Mouse (Mus musculus) limb, embryonic 13.5 days (tissue): Measurements from ENCODE around the gene Efnb3. TPM values are rescaled to one million over a fixed set of nuclear protein-coding genes. Genes with fewer than 3 reads are reported as not detected.
A peak's percentile ranks its signal among the peaks of the same experiment; 100 is the strongest.

Experiments used
- ATAC-seq: fragments of 200-750 bp; cut with Nextera tagmentation; 2 replicates; pipeline ENCODE4 v1.8.0; 2017; ENCODE audit warnings: low read depth, moderate number of reproducible peaks, moderate TSS enrichment; ENCODE audit not compliant: low FRiP score
- H3K27ac ChIP-seq: fragments of 300-500 bp; sonication (generic); 2 replicates; pipeline ENCODE4 v1.5.1; 2015; ENCODE audit warnings: inconsistent platforms, mild to moderate bottlenecking, moderate library complexity
- H3K27me3 ChIP-seq: fragments of 300-500 bp; sonication (generic); 2 replicates; pipeline ENCODE4 v1.6.1; 2015; ENCODE audit warnings: mild to moderate bottlenecking, inconsistent platforms
- H3K36me3 ChIP-seq: fragments of 300-500 bp; sonication (generic); 2 replicates; pipeline ENCODE4 v1.6.1; 2015; ENCODE audit warnings: inconsistent platforms, mild to moderate bottlenecking, moderate library complexity
- H3K4me1 ChIP-seq: fragments of 300-500 bp; sonication (generic); 2 replicates; pipeline ENCODE4 v1.6.1; 2015; ENCODE audit warnings: inconsistent platforms
- H3K4me2 ChIP-seq: fragments of 300-500 bp; sonication (generic); replicated peaks from 2 replicates; pipeline ENCODE4 v1.6.1; 2015; ENCODE audit warnings: inconsistent platforms, mild to moderate bottlenecking, moderate library complexity
- H3K4me3 ChIP-seq: fragments of 300-500 bp; sonication (generic); 2 replicates; pipeline ENCODE4 v1.5.1; 2015; ENCODE audit warnings: moderate library complexity, mild to moderate bottlenecking, inconsistent platforms
- H3K9ac ChIP-seq: fragments of 300-500 bp; sonication (generic); 2 replicates; pipeline ENCODE4 v1.6.1; 2015; ENCODE audit warnings: mild to moderate bottlenecking, inconsistent platforms
- H3K9me3 ChIP-seq: fragments of 300-500 bp; sonication (generic); 2 replicates; pipeline ENCODE4 v1.6.1; 2016; ENCODE audit warnings: inconsistent platforms
- WGBS: fragments of 180-500 bp; shearing (Covaris S2); methylation state at CpG from one replicate; pipeline ENCODE4 v1.1.7; 2015; 5-methylcytosine and 5-hydroxymethylcytosine counted together
- polyA plus RNA-seq: library from polyadenylated mRNA; unstranded; fragments of >200 nt; fragmentation: Nextera tagmentation; extraction: Ambion mirVana; gene quantifications from 2 replicates; pipeline ENCODE4 v1.2.1, GENCODE M21; 2015

The Efnb3 gene
- polyA plus RNA-seq, 1 experiment from 2014 or later = 45.8 TPM

DNA sequence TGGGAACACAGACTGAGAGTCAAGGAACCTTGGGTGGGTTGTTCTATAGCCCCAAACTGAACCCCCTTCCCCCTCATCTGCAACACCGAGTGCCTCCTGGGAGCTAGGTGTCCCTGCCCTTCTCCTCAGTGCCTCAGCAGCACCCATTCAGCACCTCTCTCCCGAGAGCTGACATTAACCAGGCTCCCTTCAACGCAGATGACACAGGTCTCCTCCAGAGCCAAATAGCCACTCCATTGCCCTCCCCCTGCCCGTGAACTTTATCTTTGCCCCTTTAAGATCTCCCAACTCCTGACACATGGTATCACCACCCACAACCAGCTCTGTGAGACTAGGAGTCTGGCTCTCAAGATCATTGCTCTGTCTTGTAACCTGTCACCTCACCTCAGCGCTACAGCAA is 822 bp downstream of the Efnb3 start:
- H3K4me1 ChIP-seq = peaks cover 77% of the 10 kb centered on the region
- H3K27me3 ChIP-seq = no peaks in the 10 kb centered on the region
- no peaks in the 10 kb centered on the region for H3K9me3 ChIP-seq
- peaks cover 51% of the 10 kb centered on the region for H3K36me3 ChIP-seq
- H3K4me2 ChIP-seq = peak overlapping the region; percentile 96
- peak overlapping the region; percentile 97 for H3K9ac ChIP-seq
- H3K4me3 ChIP-seq = peak overlapping the region; percentile 81
- peak overlapping the region; percentile 92; the same call in 1 of the 2 replicates for H3K27ac ChIP-seq
- no peak for ATAC-seq
- 7% methylated on average over 5 of the region's 5 CpGs for WGBS

DNA sequence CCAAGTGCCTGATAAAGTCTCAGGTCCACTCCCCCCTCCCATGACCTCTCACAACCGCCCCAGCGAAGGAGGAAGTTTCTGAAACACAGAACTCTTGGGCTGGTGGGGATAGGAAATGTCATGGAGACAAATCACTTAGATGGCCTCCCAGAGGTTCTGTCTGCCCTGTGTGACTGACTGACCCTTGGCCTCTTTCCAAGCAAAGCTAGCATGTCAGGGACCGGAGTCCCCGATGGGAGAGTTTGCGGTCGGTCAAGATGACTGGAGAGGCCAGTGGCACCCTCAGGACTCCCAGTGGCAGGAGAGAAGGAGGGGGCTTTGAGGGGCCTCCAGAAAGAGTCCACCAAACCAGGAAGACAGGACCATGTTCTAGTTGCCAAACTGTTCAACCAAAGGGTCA is 1.2 kb downstream of the Efnb3 start:
- Histone ChIP-seq H3K36me3 (peaks cover 51% of the 10 kb centered on the region), H3K9me3 (no peaks in the 10 kb centered on the region), H3K4me2 (peak overlapping the region; percentile 96), H3K9ac (peak overlapping the region; percentile 97), H3K4me3 (peak overlapping the region; percentile 81), H3K4me1 (peaks cover 73% of the 10 kb centered on the region), H3K27me3 (no peaks in the 10 kb centered on the region), H3K27ac (no peak overlapping the region; the same call in 1 of the 2 replicates)
- WGBS = 44% methylated on average over 6 of the region's 6 CpGs
- ATAC-seq = no peak

DNA sequence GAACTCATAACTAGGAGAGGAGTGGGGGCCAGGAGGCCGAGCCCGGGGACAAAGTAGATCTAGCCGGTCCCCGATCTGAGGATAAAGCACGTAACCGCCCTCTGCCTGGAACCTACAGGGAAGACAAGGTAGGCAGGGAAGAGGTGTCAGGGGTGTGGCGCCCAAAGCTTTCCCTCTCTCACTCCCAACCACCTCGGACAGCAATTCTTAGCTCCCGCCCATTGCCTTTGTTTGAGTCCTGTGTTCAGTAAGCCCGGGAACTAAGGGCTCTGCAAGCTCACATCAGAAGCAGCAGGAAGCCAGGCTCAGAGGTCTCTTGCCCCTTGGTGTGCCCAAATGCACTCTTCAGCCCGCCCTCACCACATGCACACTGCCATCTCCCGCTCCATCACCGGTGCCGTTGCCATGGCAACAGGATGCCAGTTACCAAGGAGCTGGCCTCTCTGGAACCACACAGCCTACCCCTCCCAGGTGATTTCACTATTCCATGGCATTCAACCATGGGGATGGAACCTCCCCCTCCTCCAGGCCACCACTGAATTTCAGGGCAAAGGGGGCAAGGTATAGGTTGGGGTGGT is 2.5 kb downstream of the Efnb3 start:
- no peak overlapping the region for H3K27ac ChIP-seq
- H3K4me2 ChIP-seq = peak overlapping the region; percentile 96
- 33% methylated on average over 14 of the region's 14 CpGs for WGBS
- no peak for ATAC-seq
- no peaks in the 10 kb centered on the region for H3K9me3 ChIP-seq
- H3K4me1 ChIP-seq = peaks cover 74% of the 10 kb centered on the region
- H3K9ac ChIP-seq = peak overlapping the region; percentile 97; the same call in 1 of the 2 replicates
- peak overlapping the region; percentile 81; the same call in 1 of the 2 replicates for H3K4me3 ChIP-seq
- peaks cover 40% of the 10 kb centered on the region for H3K36me3 ChIP-seq
- H3K27me3 ChIP-seq = no peaks in the 10 kb centered on the region

DNA sequence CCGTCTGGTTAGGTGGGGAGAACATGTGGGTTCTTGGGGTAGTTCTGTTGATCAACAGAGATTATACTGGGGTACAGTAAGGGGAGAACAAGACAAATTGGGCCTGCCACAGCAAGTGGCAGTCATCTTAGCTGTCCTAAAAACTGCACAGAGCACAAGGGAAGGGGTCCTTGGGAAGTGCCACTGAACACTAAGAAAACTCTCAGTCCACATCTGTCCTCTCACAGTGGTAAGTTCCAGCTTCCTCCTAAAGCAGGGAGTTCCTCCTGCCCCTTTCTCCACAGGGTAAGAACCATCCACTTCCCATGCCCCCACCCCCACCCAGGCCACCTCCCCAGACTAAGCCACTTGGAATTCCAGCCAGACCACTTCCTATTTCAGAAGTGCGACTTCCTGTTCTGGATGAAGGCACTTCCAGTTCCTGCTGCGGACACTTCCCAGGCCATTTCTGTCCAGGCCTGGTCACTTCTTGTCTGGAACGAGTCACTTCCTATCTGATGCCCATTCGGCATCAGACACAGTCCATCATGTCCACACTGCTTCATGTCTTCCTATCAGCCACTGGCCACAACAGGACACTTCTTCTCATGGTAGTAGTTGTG is 5.4 kb downstream of the Efnb3 start:
- H3K36me3 ChIP-seq = peaks cover 30% of the 10 kb centered on the region
- ATAC-seq = no peak
- H3K4me3 ChIP-seq = no peak overlapping the region
- H3K4me1 ChIP-seq = peaks cover 52% of the 10 kb centered on the region
- no peaks in the 10 kb centered on the region for H3K9me3 ChIP-seq
- H3K9ac ChIP-seq = no peak overlapping the region
- no peak overlapping the region for H3K4me2 ChIP-seq
- H3K27me3 ChIP-seq = no peaks in the 10 kb centered on the region
- H3K27ac ChIP-seq = no peak overlapping the region; the same call in 1 of the 2 replicates
- 78% methylated on average over 5 of the region's 5 CpGs for WGBS

DNA sequence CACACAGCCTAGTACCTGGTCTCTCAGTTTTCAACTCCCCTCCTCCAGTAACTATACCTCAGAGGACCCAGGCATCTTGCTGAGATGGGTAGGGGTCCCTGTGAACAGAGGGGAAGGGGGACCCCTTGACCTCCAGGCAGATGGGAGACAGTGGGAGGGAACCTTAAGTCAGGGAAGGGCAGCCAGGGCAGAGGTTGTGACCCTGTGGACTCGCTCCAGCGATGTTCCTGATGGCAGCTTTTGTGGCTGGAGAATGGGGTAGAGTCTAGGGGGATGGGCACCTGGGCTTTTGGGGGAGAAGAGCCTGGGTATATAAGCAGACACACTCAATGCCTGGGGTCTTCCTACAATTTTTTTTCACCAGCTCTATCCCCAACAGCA is 6.7 kb downstream of the Efnb3 start:
- Histone ChIP-seq H3K27ac (no peak overlapping the region), H3K4me2 (0 out of 2 replicates have a peak overlapping the region, but pooled peaks have one; percentile 11), H3K4me3 (no peak overlapping the region), H3K9ac (no peak overlapping the region), H3K27me3 (peaks cover 9% of the 10 kb centered on the region), H3K4me1 (peaks cover 46% of the 10 kb centered on the region), H3K9me3 (no peaks in the 10 kb centered on the region), H3K36me3 (peaks cover 30% of the 10 kb centered on the region)
- no peak for ATAC-seq
- WGBS = 13% methylated on average over 2 of the region's 2 CpGs

DNA sequence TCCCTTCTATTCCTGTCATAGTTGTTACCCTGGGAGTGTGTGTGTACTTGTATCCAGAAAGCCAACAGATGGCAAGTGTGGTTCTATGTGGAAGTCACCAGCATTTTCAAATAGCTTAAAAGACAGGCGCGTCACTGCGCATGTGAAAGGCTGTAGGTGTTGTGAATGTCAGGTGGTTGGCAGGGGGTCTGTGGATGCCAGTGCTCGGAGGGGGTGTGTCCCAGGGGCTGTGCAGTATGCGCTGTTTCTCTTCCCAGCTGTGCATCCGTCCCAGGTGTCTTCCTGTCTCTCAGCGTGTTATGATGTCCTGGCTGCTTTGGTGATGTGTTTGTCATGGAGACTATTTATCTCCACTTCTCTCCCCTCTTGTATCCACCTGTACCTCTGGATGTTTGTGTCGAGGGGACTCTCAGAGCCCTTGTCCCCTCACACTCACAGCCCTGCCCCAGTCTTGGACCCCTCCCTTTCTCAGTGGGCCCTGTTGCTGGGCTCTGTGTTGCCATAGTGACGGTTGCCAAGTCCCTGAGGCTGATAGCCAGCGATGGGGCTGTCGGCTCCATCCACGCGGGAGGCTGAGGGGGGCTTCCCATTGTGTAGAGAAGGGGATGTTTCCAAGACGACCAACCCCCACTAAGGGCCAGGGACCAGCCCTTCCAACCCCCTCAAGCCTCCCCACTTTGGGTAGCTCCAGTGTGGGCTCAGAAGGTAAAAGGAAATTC is 7.2 kb downstream of the Efnb3 start:
- 0 out of 2 replicates have a peak overlapping the region, but pooled peaks have one; percentile 11 for H3K4me2 ChIP-seq
- peaks cover 30% of the 10 kb centered on the region for H3K36me3 ChIP-seq
- peaks cover 42% of the 10 kb centered on the region for H3K4me1 ChIP-seq
- H3K27ac ChIP-seq = no peak overlapping the region
- no peak overlapping the region for H3K9ac ChIP-seq
- H3K27me3 ChIP-seq = peaks cover 9% of the 10 kb centered on the region
- 27% methylated on average over 14 of the region's 14 CpGs for WGBS
- 0 out of 2 replicates have a peak, but pooled peaks have one; percentile 20 for ATAC-seq
- no peaks in the 10 kb centered on the region for H3K9me3 ChIP-seq
- no peak overlapping the region for H3K4me3 ChIP-seq

DNA sequence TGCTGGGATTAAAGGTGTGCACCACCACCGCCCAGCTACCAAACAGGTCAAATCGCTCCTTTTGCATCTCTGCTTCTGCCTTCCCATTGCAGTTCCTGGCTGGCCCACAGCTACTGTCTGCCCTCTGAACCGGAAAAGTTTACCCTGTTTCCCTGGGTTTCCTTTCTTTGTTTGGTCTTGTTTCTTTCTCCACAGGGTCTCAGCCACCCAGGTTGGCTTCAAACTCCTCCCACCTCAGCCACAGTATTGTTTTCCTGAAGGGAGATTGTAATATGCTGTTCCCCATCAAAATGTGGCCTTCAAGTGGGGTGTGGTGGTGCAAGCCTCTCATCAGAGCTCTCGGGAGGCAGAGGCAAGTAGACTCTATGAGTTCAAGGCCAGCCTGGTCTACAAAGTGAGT is 8.7 kb downstream of the Efnb3 start:
- Histone ChIP-seq H3K4me2 (no peak overlapping the region), H3K36me3 (peaks cover 22% of the 10 kb centered on the region), H3K27me3 (peaks cover 9% of the 10 kb centered on the region), H3K4me1 (peaks cover 38% of the 10 kb centered on the region), H3K9me3 (no peaks in the 10 kb centered on the region), H3K27ac (no peak overlapping the region), H3K9ac (no peak overlapping the region), H3K4me3 (no peak overlapping the region)
- ATAC-seq = no peak
- WGBS = 84% methylated on average over 4 of the region's 4 CpGs

DNA sequence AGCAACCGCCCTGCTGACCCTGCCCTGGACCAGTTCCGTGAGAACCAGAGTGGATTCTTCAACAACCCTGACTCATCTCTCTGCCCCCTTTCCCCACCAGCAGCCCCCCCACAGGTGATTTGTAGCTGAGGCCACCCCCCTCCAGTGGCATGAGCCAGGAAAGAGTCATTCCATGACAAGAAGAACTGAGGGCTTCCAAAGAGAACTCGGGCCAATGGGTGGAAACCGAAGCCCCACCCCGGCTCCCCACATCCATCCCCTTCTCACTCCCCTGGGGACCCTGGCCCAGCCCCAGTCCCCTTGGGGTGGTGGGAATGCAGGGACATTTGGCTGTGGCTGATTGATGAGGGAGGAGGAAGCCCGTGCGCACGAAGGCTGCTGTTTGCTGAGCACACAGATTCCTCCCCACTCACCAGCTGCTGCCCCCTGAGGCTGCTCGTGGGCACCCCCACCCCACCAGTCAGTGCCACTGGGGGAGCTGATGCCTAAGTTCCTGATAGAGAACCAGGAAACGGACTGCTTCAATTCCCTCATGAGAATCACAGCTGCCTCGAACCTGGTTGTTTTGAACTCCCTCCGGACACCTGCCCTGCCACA is 10.8 kb downstream of the Efnb3 start, which contains the start of gene Dnah2:
Gene Dnah2, minus strand, starts transcription at position 51 of the 597 bp plus-strand sequence.
- H3K27ac ChIP-seq = no peak within 1 kb of the TSS
- peaks cover 36% of the 10 kb centered on the region for H3K4me1 ChIP-seq
- H3K4me2 ChIP-seq = no peak within 1 kb of the TSS

DNA sequence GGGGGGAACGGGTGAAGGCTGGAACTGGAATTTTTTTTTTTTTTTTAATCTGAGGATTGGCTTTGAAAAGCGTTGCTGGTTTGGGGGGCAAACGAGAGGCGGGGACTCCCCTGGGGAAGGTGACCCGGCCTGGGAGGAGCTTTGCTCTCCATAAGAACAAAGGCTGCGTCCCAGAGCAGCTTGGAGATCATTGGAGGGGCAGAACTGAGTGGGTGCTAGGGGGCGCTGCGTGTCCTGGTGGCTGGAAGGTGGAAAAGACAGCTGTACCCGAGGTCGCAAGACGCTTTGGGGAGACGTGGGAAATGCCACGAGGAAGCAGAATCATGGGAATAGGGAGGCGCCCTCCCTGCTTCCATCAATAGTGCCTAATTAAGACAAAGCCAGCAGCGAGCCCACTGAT is 12.9 kb downstream of the Efnb3 start:
- H3K4me3 ChIP-seq = peak overlapping the region; percentile 52
- ATAC-seq = peak; percentile 52
- H3K9me3 ChIP-seq = no peaks in the 10 kb centered on the region
- peak overlapping the region; percentile 89 for H3K27ac ChIP-seq
- H3K27me3 ChIP-seq = peaks cover 9% of the 10 kb centered on the region
- no peaks in the 10 kb centered on the region for H3K36me3 ChIP-seq
- H3K9ac ChIP-seq = peak overlapping the region; percentile 70
- WGBS = 5% methylated on average over 15 of the region's 15 CpGs
- peak overlapping the region; percentile 83 for H3K4me2 ChIP-seq
- peaks cover 35% of the 10 kb centered on the region for H3K4me1 ChIP-seq

More for the DNA sequence above, 10.8 kb downstream of the Efnb3 start, which contains the start of gene Dnah2:
- ATAC-seq = no peak
- Histone ChIP-seq H3K36me3 (peaks cover 2% of the 10 kb centered on the region), H3K9ac (no peak within 1 kb of the TSS), H3K4me3 (no peak within 1 kb of the TSS), H3K9me3 (no peaks in the 10 kb centered on the region), H3K27me3 (peaks cover 9% of the 10 kb centered on the region)
- WGBS = 30% methylated on average over 12 of the region's 12 CpGs

DNA sequence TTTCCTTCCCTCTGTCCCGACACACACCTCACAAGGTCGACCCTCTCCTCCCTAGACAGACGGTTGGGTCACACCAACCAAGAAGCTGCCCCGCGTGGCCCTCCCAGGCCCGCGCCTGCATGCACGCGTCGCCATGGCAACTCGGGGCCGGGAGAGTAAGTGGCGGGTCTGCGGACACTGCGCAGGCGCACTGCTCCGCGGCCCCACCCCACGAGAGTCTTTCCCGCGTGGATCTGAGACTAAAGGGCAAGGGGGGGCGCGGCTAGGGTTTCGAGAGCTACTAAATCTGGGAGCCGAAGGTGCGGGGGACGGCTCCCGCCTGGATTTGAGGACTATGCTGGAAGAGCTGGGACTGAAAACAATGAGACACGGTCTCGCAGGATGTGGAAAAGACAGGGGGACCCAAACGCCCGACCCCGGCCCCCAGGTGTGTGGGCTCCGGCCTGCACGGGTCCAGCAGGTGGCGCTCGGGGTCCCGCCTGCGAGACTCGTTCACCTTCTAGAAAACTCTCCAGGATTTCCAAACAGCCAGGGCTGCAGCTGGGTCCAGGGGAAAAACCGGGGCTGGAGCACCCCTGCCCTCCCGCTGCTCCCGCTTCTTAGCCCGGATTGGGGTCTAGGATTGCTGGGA is 13.5 kb downstream of the Efnb3 start:
- Histone ChIP-seq H3K4me1 (peaks cover 35% of the 10 kb centered on the region), H3K27ac (peak overlapping the region; percentile 89), H3K36me3 (no peaks in the 10 kb centered on the region), H3K27me3 (peaks cover 9% of the 10 kb centered on the region), H3K9me3 (no peaks in the 10 kb centered on the region), H3K4me3 (peak overlapping the region; percentile 52), H3K9ac (peak overlapping the region; percentile 70), H3K4me2 (peak overlapping the region; percentile 83)
- ATAC-seq = peak; percentile 87
- under 1% methylated on average over 44 of the region's 44 CpGs for WGBS

DNA sequence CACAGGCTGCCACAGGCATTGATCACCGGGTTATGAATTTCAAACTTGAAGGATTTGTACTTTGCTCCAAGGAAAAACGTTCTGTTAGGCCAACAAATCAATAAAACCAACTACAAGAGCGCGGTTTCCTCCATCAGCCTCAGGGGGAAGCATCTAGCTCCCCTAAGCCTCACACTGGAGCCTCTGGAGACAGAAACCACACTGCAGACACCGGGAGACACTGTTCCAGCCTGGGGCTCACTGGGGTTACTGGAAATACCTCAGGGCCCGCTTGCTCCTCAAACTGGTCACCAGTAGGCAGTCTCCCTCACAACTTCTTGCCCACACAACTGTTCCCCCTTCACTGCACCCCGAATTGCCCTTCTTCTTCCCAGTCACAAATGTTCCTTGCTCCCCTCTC is 14.0 kb downstream of the Efnb3 start:
- Histone ChIP-seq H3K4me2 (peak overlapping the region; percentile 83), H3K9me3 (no peaks in the 10 kb centered on the region), H3K36me3 (no peaks in the 10 kb centered on the region), H3K9ac (peak overlapping the region; percentile 70), H3K27ac (peak overlapping the region; percentile 89), H3K4me1 (peaks cover 35% of the 10 kb centered on the region), H3K27me3 (peaks cover 9% of the 10 kb centered on the region), H3K4me3 (peak overlapping the region; percentile 52)
- WGBS = 13% methylated on average over 7 of the region's 7 CpGs
- ATAC-seq = peak; percentile 12; the same call in 1 of the 2 replicates
